ENCODE assay signal across 10 mouse cellular contexts in the genomic region with DNA sequence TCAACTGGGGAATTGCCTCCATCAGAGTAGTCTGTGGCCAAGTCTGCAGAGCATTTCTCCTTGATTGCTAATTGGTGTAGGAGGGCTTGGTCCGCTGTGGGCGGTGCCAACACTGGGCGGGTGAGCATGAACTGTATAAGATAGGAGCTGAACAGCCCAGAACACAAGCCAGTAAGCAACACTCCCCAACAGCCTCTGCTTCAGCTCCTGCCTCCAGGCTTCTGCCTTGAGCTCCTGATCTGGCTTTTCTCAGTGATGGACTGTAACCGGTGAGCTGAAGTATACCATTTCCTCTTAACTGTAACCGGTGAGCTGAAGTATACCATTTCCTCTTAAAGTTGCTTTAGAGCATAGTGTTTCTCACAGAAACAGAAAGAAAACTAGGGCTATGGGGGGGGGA. TPM values are rescaled to one million over a fixed set of nuclear protein-coding genes. Genes with fewer than 3 reads are reported as not detected.
A peak's percentile ranks its signal among the peaks of the same experiment; 100 is the strongest.
DNase-seq lines count a peak whose midpoint lies in the region; ATAC-seq and TF ChIP-seq lines count a peak whose summit lies in the region.
"Had no signal": no experiment of that assay in that cellular context is flagged by ENCODE, and none has a peak within 500 bp of the region (broad histone marks: within the 10 kb centered on the region; RNA-seq: fewer than 3 reads in every experiment).

No protein-coding gene starts in this region.

- 0 out of 2 replicates have a peak, but pooled peaks have one; percentile 22 for ATAC-seq in embryonic facial prominence, embryonic 12.5 days (ENCODE audit: insufficient number of reproducible peaks, insufficient read depth, low FRiP score, low TSS enrichment)
- ATAC-seq in liver, embryonic 14.5 days (ENCODE audit: insufficient read depth), result peak; percentile 97
- ATAC-seq in stomach, embryonic 14.5 days (ENCODE audit: insufficient number of reproducible peaks, insufficient read depth, low FRiP score, low read depth), result 0 out of 2 replicates have a peak, but pooled peaks have one; percentile 53

- no peak for TF ChIP-seq EP300 in liver, embryonic 14.5 days (IDR thresholded peaks at IDR 0.05; ENCODE audit: low read depth)

- no peak overlapping the region for H3K4me2 ChIP-seq in embryonic facial prominence, embryonic 12.5 days (replicated peaks)
- peak overlapping the region; percentile 61 for H3K4me2 ChIP-seq in liver, embryonic 14.5 days (ENCODE audit: low read depth)
- no peak overlapping the region for H3K4me2 ChIP-seq in stomach, embryonic 14.5 days (replicated peaks; ENCODE audit: low read depth, low read length)
- H3K4me2 ChIP-seq: heart, embryonic 13.5 days; lung, embryonic 15.5 days had no signal

- no peak for TF ChIP-seq CTCF in liver, embryonic 14.5 days (IDR thresholded peaks at IDR 0.05; ENCODE audit: low read depth)

- peak; percentile 42 for DNase-seq in retina, postnatal 1 day
- DNase-seq in retina, embryonic 14.5 days (ENCODE audit: low spot score), result no peak
- peak; percentile 57 to 61 (median 58) for DNase-seq in liver, embryonic 14.5 days (ENCODE audit: low read depth in 3 of 3, low spot score in 3 of 3)
- no peak for DNase-seq in right cerebral cortex, adult 2 months (ENCODE audit: low spot score in 2 of 2)
- no peak for DNase-seq in kidney, adult 11 months
- DNase-seq in ovary, adult 18-20 months (ENCODE audit: low spot score), result no peak

- H3K27ac ChIP-seq in embryonic facial prominence, embryonic 12.5 days, result no peak overlapping the region
- peak overlapping the region; percentile 63 for H3K27ac ChIP-seq in liver, embryonic 14.5 days
- no peak overlapping the region for H3K27ac ChIP-seq in stomach, embryonic 14.5 days (ENCODE audit: low read length)
- H3K27ac ChIP-seq: heart, embryonic 13.5 days; lung, embryonic 15.5 days had no signal

- H3K36me3 ChIP-seq in embryonic facial prominence, embryonic 12.5 days, result no peaks in the 10 kb centered on the region
- no peaks in the 10 kb centered on the region for H3K36me3 ChIP-seq in liver, embryonic 14.5 days (replicated peaks; ENCODE audit: control insufficient read depth, insufficient read depth, low read depth)
- H3K36me3 ChIP-seq in stomach, embryonic 14.5 days (ENCODE audit: control insufficient read depth, insufficient read depth, low read length), result no peaks in the 10 kb centered on the region
- H3K36me3 ChIP-seq: heart, embryonic 13.5 days; lung, embryonic 15.5 days had no signal

- WGBS in embryonic facial prominence, embryonic 12.5 days, result 54% methylated on average over 5 of the region's 5 CpGs
- 10% methylated on average over 5 of the region's 5 CpGs for WGBS in liver, embryonic 14.5 days (ENCODE audit: insufficient replicate concordance)
- 46% methylated on average over 5 of the region's 5 CpGs for WGBS in stomach, embryonic 14.5 days

- H3K4me1 ChIP-seq in embryonic facial prominence, embryonic 12.5 days, result peaks cover 5% of the 10 kb centered on the region; the same call in 1 of the 2 replicates
- peaks cover 16 to 20% of the 10 kb centered on the region in 2 experiments for H3K4me1 ChIP-seq in liver, embryonic 14.5 days (replicated peaks; ENCODE audit: control insufficient read depth in 2 of 2, insufficient read depth in 2 of 2, low read length in 1 of 2)
- no peaks in the 10 kb centered on the region for H3K4me1 ChIP-seq in stomach, embryonic 14.5 days (ENCODE audit: control insufficient read depth, insufficient read depth, low read length)
- H3K4me1 ChIP-seq: lung, embryonic 15.5 days had no signal

- H3K9ac ChIP-seq in embryonic facial prominence, embryonic 12.5 days, result no peak overlapping the region
- H3K9ac ChIP-seq in liver, embryonic 14.5 days (replicated peaks), result peak overlapping the region; percentile 47
- H3K9ac ChIP-seq in stomach, embryonic 14.5 days (replicated peaks; ENCODE audit: low read depth, low read length), result no peak overlapping the region
- H3K9ac ChIP-seq: heart, embryonic 13.5 days; lung, embryonic 15.5 days had no signal

- H3K27me3 ChIP-seq in embryonic facial prominence, embryonic 12.5 days, result no peaks in the 10 kb centered on the region
- no peaks in the 10 kb centered on the region for H3K27me3 ChIP-seq in liver, embryonic 14.5 days (ENCODE audit: control insufficient read depth, insufficient read depth, low read length)
- no peaks in the 10 kb centered on the region for H3K27me3 ChIP-seq in stomach, embryonic 14.5 days (ENCODE audit: control insufficient read depth, insufficient read depth, low read length)
- H3K27me3 ChIP-seq: heart, embryonic 13.5 days; lung, embryonic 15.5 days had no signal

- no peak overlapping the region for H3K4me3 ChIP-seq in embryonic facial prominence, embryonic 12.5 days
- peak overlapping the region in 1 of 2 experiments; percentile 30; a peak in 2 of 4 replicates for H3K4me3 ChIP-seq in liver, embryonic 14.5 days (ENCODE audit: insufficient read depth in 1 of 2, low read depth in 2 of 2, low read length in 2 of 2)
- no peak overlapping the region for H3K4me3 ChIP-seq in stomach, embryonic 14.5 days (ENCODE audit: low read depth, low read length)
- H3K4me3 ChIP-seq: heart, embryonic 13.5 days; lung, embryonic 15.5 days had no signal

- no peaks in the 10 kb centered on the region for H3K9me3 ChIP-seq in embryonic facial prominence, embryonic 12.5 days
- no peaks in the 10 kb centered on the region for H3K9me3 ChIP-seq in liver, embryonic 14.5 days (ENCODE audit: control insufficient read depth, low read length)
- no peaks in the 10 kb centered on the region for H3K9me3 ChIP-seq in stomach, embryonic 14.5 days (ENCODE audit: control insufficient read depth, low read depth, low read length)
- H3K9me3 ChIP-seq: heart, embryonic 13.5 days; lung, embryonic 15.5 days had no signal

RNA-seq across cellular contexts. Expression of a gene that starts 12.8 kb away (rescaled TPM):
- 10.5 and 12.3 TPM in 2 replicates for polyA plus RNA-seq in embryonic facial prominence, embryonic 12.5 days (2016; fragmentation: Nextera tagmentation; extraction: Ambion mirVana)
- polyA plus RNA-seq in liver, embryonic 14.5 days (2012; rRNA removed), result 0.65 and 0.68 TPM in 2 replicates
- 4.5 and 5.4 TPM in 2 replicates for polyA plus RNA-seq in liver, embryonic 14.5 days (2014; fragmentation: Nextera tagmentation; extraction: Ambion mirVana)
- 23.0 and 25.5 TPM in 2 replicates for polyA plus RNA-seq in stomach, embryonic 14.5 days (2014; fragmentation: Nextera tagmentation; extraction: Ambion mirVana)

Comparison
In these comparisons a context has a peak if more than half of its experiments do, and no peak if none do; other contexts are left out.
1. DNase-seq: peak in retina, postnatal 1 day (single experiment) and liver, embryonic 14.5 days (3 of 3); none in retina, embryonic 14.5 days (single experiment), right cerebral cortex, adult 2 months (0 of 2), kidney, adult 11 months (single experiment) and ovary, adult 18-20 months (single experiment).
2. ATAC-seq: peak in every context shown above with its lines; median percentile 97 in liver, embryonic 14.5 days; 53 in stomach, embryonic 14.5 days; 22 in embryonic facial prominence, embryonic 12.5 days.